Mouse (Mus musculus) E14TG2a.4 (cell line): ENCODE results near the gene Ap2m1.

Experiments used
- CTCF ChIP-seq: conservative IDR thresholded peaks from 2 replicates; pipeline ENCODE4 v1.5.1; 2014; ENCODE audit warnings: low read length
- POU5F1 ChIP-seq: IDR thresholded peaks from 2 replicates; pipeline ENCODE4 v1.6.1; 2014; ENCODE audit warnings: low read length, borderline replicate concordance

DNA sequence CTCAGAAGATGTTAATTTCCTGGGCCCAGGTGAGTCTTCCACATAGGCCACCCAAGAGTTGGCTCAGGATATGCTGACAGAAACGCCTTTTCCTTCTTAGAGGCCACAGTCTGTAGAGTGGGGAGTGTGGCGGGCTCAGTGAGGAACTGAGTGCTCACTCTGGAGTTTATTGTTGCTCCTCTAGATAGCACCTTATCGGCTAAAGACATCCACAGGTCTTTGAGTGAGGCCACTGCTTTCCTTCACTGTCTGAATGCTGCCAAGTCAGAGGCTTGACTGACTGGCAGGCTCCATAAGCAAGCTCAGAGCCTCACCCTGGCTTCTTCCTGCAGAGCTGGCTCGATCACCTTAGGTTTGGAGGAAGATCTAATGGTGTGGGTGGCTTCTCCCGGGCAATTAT, 6.5 kb upstream of the Ap2m1 start:
- TF ChIP-seq CTCF (no peak), POU5F1 (no peak)
